Mouse (Mus musculus): ENCODE data around the gene Camta2.
A peak's percentile ranks its signal among the peaks of the same experiment; 100 is the strongest.

Camta2 gene

GRCm38 (mm10) chr11:70647716-70648420 is 40.0 kb downstream of the Camta2 start:
- DNase-seq (ENCODE audit: low spot score), result no peak

GRCm38 (mm10) chr11:70646691-70647650 is 40.9 kb downstream of the Camta2 start, which contains the start of the genes Rnf167 and Slc25a11:
Gene Rnf167 (plus strand): TSS chr11:70647235.
Gene Slc25a11 (minus strand): TSS chr11:70647479.
- DNase-seq (ENCODE audit: low spot score), result peak; percentile 95

DNA sequence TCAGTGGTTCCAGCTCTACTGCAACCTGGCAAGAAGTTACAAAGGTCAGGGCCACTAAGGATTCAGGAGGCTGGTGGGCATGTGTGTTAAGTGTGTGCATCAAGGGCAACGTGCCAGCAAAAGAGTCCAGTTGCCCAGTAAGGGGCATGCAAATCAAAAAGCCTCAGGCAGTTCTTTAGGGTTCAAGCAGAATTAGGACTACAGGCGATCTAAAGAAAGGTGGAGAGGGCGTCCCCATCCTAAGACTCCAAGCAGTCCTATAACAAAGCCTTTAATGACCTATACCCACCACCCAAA is 41.7 kb downstream of the Camta2 start:
- DNase-seq (ENCODE audit: low spot score), result no peak

DNA sequence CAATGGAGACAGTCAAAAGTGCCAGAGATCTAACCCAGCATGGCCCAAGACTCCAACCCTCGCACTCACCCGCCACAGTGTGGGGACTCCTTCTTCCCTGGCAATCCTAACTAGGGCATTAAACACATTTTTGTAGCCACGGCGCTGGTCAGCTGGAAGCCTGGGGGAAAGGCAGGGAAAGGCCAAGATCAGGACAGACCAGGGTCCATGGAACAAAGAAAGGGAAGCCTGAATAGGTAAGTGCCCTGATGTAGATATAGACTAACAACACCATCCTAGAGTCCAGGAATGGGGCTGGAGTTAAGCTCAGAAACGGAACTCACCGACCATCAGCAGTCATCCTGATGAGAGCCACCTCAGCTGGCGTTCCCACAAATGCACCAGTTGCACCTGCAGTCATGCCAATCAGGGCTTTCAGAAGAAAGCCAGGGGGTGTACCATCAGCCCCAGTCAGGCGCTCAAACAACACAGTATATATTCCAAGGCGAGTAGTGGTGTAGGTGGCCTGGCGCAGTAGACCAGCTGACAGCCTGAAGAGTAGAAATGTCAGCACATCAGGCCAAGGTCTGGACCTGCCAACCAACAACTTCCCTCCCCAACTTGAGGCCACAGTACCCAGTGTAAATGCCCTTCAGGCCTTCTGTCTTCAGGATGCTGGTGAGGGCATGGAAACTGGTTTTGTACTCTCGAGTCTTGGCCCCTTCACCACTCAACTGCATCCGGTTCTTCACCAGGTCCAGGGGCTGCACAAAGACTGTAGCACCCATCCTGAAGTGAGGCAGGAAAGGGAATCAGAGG is 42.2 kb downstream of the Camta2 start:
- no peak for DNase-seq (ENCODE audit: low spot score)

DNA sequence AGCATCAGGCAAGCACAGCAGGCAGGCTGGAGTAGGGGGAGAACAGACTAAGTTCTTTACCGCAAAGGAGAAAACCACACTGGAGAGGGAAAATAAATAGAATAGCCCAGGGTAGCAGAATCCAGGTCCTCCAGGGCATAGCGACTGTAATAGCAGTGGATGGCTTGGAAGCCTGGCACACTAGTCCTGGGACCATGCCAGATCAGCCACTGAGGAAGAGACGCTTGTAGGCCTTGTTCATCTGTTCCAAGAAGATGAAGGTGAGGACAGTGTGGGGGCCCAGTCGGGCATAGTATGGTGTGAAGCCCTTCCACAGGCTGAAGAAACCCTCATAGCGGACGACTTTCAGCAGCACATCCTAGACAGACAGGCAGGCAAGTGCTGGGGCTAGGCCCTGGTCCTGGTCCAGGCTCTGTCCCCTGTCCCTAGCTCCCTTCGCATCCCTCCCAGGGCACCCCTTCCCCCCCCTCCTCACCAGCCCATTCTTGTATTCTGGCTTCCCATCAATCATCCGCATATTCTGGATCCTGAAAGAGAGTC is 43.3 kb downstream of the Camta2 start:
- no peak for DNase-seq (ENCODE audit: low spot score)

GRCm38 (mm10) chr11:70643051-70643450 is 44.9 kb downstream of the Camta2 start:
- no peak for DNase-seq (ENCODE audit: low spot score)

DNA sequence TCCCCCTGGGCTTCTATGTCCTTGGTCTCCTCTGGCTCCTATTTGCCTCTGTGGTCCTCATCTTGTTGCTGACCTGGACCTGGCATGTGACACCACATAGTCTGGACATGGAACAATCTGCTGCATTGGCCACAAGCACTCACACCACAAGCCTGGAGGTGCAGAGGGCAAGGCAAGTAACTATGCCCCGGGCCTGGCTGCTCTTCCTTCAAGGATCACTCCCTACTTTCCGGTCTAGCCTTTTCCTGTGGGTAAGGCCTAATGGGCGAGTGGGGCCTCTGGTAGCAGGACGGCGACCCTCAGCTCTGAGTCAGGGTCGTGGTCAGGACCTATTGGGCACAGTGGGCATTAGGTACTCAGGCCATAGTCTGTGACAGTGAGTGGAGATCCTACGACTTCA is 46.7 kb downstream of the Camta2 start:
- no peak for DNase-seq (ENCODE audit: low spot score)

GRCm38 (mm10) chr11:70639976-70640375 is 47.9 kb downstream of the Camta2 start:
- no peak for DNase-seq (ENCODE audit: low spot score)

- DNase-seq (ENCODE audit: low spot score), result no peak
Measured at GRCm38 (mm10) chr11:70638714-70639278, 49.1 kb downstream of the Camta2 start, which contains the start of gene Gp1ba. Gene Gp1ba (plus strand): TSS chr11:70639122.

- no peak for DNase-seq (ENCODE audit: low spot score)
Measured at GRCm38 (mm10) chr11:70638293-70638692, 49.6 kb downstream of the Camta2 start.

- DNase-seq (ENCODE audit: low spot score), result no peak
Measured at GRCm38 (mm10) chr11:70637764-70638163, 50.1 kb downstream of the Camta2 start.

GRCm38 (mm10) chr11:70635601-70636000 is 52.3 kb downstream of the Camta2 start:
- DNase-seq (ENCODE audit: low spot score), result no peak

- no peak for DNase-seq (ENCODE audit: low spot score)
Measured at GRCm38 (mm10) chr11:70630129-70630528, 57.8 kb downstream of the Camta2 start.

GRCm38 (mm10) chr11:70629557-70629956 is 58.3 kb downstream of the Camta2 start:
- no peak for DNase-seq (ENCODE audit: low spot score)

DNA sequence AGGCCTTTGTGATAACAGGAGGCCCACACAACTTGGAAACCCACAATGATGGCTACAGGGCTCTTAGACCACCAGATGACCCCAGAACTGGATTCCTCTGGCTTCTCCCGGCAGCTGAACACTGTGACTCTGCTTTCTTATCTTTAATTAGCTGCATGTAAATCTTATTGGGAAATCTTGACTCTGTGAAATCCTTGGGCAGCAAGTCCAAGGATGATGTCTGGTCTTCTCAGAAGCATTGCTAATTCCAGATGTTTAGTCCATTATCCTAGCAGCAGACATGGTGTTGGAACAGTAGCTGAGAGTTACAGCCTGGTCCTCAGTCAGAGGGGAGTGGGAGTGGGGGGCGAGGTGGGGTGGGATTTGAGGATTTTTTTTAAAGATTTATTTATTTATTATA is 59.5 kb downstream of the Camta2 start:
- DNase-seq (ENCODE audit: low spot score), result no peak

DNA sequence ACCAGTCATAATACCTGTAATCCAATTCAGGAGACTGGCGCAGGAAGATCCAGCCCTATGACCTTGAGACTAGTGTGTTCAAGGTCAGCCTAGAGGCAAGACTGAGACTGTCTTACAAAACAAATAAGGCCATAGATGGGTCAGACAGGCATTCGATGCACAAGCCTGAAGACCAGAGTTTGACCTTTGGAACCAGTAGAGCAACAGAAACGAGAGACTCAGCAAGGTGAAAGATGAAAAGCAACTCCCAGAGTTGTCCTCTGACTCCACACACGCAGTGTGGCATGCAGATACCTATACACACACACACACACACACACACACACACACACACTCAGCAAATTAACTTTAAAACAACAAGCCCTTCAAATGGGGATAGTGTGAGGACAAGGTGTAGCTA is 61.0 kb downstream of the Camta2 start:
- DNase-seq (ENCODE audit: low spot score), result no peak

- no peak for DNase-seq (ENCODE audit: low spot score)
Measured at GRCm38 (mm10) chr11:70625473-70625872, 62.4 kb downstream of the Camta2 start.

GRCm38 (mm10) chr11:70623053-70623742 is 64.7 kb downstream of the Camta2 start:
- DNase-seq (ENCODE audit: low spot score), result no peak

DNA sequence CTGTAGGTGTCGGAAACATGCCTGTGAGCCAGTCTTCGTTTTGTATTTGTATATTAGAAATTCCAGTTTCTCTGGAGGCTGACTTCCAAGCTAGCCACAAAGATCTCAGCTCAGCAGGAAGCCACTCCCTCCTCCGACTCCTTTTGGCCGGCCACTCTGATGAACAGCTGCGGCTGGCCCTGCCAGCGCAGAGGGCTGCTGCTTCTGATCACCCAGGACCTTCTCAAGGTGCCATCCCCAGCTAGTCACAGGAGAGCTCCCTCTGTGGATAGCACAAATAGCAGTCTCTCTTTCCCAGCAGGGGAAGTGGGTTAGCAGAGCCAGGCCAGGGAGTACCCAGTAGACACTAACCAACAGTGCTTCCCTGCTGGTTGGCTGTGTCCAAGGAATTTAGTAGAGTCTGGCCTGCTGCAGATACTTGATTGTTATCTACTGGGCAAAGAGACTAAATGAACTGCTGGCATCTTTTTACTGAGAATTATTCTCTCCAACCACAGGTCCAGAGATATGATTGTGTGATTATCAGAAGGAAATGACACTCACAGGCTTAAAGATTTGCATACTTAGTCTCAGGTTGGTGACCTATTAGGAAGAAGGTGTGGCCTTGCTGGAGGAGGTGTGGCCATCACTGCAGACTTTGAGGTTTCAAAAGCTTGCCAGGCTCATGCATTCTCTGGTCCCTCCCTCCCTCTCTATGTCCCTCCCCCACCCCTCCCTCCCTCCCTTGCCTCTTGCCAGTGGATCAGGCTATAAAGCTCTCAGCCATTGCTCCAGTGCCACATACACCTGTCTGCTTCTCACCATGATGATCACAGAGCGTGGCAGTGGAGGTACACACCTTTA is 65.7 kb downstream of the Camta2 start:
- DNase-seq (ENCODE audit: low spot score), result no peak

All from left cerebral cortex, adult 11 months (tissue).